Mouse (Mus musculus): Measurements from ENCODE around the gene Lrrc8c. TPM values are rescaled to one million over a fixed set of nuclear protein-coding genes. Genes with fewer than 3 reads are reported as not detected.

Gene Lrrc8c
- total and polyA plus RNA-seq, 3 experiments = 33.0 to 46.0 TPM; not detected in 1

DNA sequence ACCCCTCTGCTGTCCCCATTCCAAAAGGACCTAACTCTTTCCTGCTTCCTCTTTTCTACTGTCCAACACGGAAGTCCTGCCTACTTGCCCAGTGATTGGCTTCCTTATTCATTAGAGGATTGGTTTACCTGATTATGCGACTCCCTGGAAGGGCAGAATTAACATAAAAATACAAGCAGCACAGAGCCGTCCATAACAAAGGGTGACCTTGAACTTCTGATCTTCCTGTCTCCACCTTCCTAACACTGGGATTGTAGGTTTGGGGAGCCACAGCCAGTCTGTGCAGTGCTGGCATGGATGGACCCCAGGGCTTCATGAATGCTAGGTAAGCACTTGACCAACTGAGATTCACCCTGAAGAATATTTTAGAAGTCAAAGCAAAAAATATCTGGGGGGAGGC, 25.9 kb downstream of the Lrrc8c start:
- H3K4me3 ChIP-seq (ENCODE audit: control insufficient read depth in 1 of 2, insufficient read depth in 1 of 2, low read depth in 2 of 2, low read length in 2 of 2) = no peak overlapping the region
- no peak overlapping the region for H3K9ac ChIP-seq (ENCODE audit: control insufficient read depth, low read depth, low read length, poor library complexity, severe bottlenecking)
- no peaks in the 10 kb centered on the region for H3K4me1 ChIP-seq (ENCODE audit: control insufficient read depth in 1 of 2, insufficient read depth in 2 of 2, low read length in 2 of 2)
- no peaks in the 10 kb centered on the region for H3K9me3 ChIP-seq (replicated peaks; ENCODE audit: insufficient read depth, low read length)
- H3K79me2 ChIP-seq (ENCODE audit: control insufficient read depth, insufficient read depth, low read length, poor library complexity) = peaks cover 4% of the 10 kb centered on the region; the same call in 1 of the 2 replicates
- DNase-seq (ENCODE audit: low read depth, low spot score) = no peak
- no peaks in the 10 kb centered on the region for H3K27me3 ChIP-seq (ENCODE audit: control insufficient read depth in 1 of 2, insufficient read depth in 2 of 2, low read length in 2 of 2)
- H3K27ac ChIP-seq (ENCODE audit: control insufficient read depth, low read depth, low read length) = no peak overlapping the region
- H3K36me3 ChIP-seq (ENCODE audit: control insufficient read depth in 1 of 2, insufficient read depth in 2 of 2, low read length in 2 of 2) = peaks cover 0 to 35% of the 10 kb centered on the region in 2 experiments; a peak in 2 of 4 replicates
- TF ChIP-seq CTCF (IDR thresholded peaks at IDR 0.05 in 2 of 3, conservative IDR thresholded peaks at IDR 0.05 in 1 of 3; ENCODE audit: control insufficient read depth in 1 of 3, insufficient read depth in 1 of 3, low read depth in 2 of 3, low read length in 3 of 3, poor library complexity in 1 of 3, severe bottlenecking in 1 of 3) (no peak), GABPA (IDR thresholded peaks at IDR 0.05; ENCODE audit: low read depth, low read length) (no peak), KAT2A (conservative IDR thresholded peaks at IDR 0.05; ENCODE audit: low read depth, low read length) (no peak), ZNF384 (IDR thresholded peaks at IDR 0.05; ENCODE audit: low read depth, low read length) (no peak), USF2 (IDR thresholded peaks at IDR 0.05; ENCODE audit: borderline replicate concordance in 1 of 2, insufficient read depth in 1 of 2, low read depth in 1 of 2, low read length in 2 of 2) (no peak), CHD2 (IDR thresholded peaks at IDR 0.05; ENCODE audit: low read length) (no peak), UBTF (IDR thresholded peaks at IDR 0.05; ENCODE audit: borderline replicate concordance, insufficient read depth, low read depth, low read length) (no peak), SIN3A (IDR thresholded peaks at IDR 0.05; ENCODE audit: low read length) (no peak), MXI1 (IDR thresholded peaks at IDR 0.05; ENCODE audit: low read depth, low read length) (no peak), MAFK (IDR thresholded peaks at IDR 0.05; ENCODE audit: borderline replicate concordance, low read depth, low read length) (no peak), POLR2AphosphoS5 (IDR thresholded peaks at IDR 0.05; ENCODE audit: borderline replicate concordance, low read depth, low read length) (no peak), NRF1 (IDR thresholded peaks at IDR 0.05; ENCODE audit: insufficient read depth, low read depth, low read length, poor library complexity, severe bottlenecking) (no peak), RAD21 (IDR thresholded peaks at IDR 0.05; ENCODE audit: low read depth, low read length) (no peak), POLR2A (IDR thresholded peaks at IDR 0.05; ENCODE audit: control insufficient read depth in 1 of 2, insufficient read depth in 1 of 2, low read depth in 1 of 2, low read length in 2 of 2, poor library complexity in 1 of 2) (no peak)

GRCm38 (mm10) chr5:105547115-105547514, 27.9 kb downstream of the Lrrc8c start:
- Histone ChIP-seq H3K27me3 (ENCODE audit: control insufficient read depth in 1 of 2, insufficient read depth in 2 of 2, low read length in 2 of 2) (no peaks in the 10 kb centered on the region), H3K4me3 (ENCODE audit: control insufficient read depth in 1 of 2, insufficient read depth in 1 of 2, low read depth in 2 of 2, low read length in 2 of 2) (no peak overlapping the region), H3K27ac (ENCODE audit: control insufficient read depth, low read depth, low read length) (no peak overlapping the region), H3K9me3 (replicated peaks; ENCODE audit: insufficient read depth, low read length) (no peaks in the 10 kb centered on the region), H3K4me1 (ENCODE audit: control insufficient read depth in 1 of 2, insufficient read depth in 2 of 2, low read length in 2 of 2) (no peaks in the 10 kb centered on the region), H3K36me3 (ENCODE audit: control insufficient read depth in 1 of 2, insufficient read depth in 2 of 2, low read length in 2 of 2) (peaks cover 0 to 48% of the 10 kb centered on the region in 2 experiments; a peak in 2 of 4 replicates), H3K9ac (ENCODE audit: control insufficient read depth, low read depth, low read length, poor library complexity, severe bottlenecking) (no peak overlapping the region), H3K79me2 (ENCODE audit: control insufficient read depth, insufficient read depth, low read length, poor library complexity) (peaks cover 4% of the 10 kb centered on the region; the same call in 1 of the 2 replicates)
- DNase-seq (ENCODE audit: low read depth, low spot score) = no peak
- no peak for TF ChIP-seq GABPA (IDR thresholded peaks at IDR 0.05; ENCODE audit: low read depth, low read length)
- no peak for TF ChIP-seq MAZ (IDR thresholded peaks at IDR 0.05; ENCODE audit: low read depth, low read length)
- TF ChIP-seq ZNF384 (IDR thresholded peaks at IDR 0.05; ENCODE audit: low read depth, low read length) = no peak
- no peak for TF ChIP-seq TBP (IDR thresholded peaks at IDR 0.05; ENCODE audit: low read depth, low read length)
- TF ChIP-seq USF1 (IDR thresholded peaks at IDR 0.05; ENCODE audit: low read depth, low read length) = no peak
- no peak for TF ChIP-seq RAD21 (IDR thresholded peaks at IDR 0.05; ENCODE audit: low read depth, low read length)
- TF ChIP-seq ZKSCAN1 (IDR thresholded peaks at IDR 0.05; ENCODE audit: low read depth, low read length) = no peak
- no peak for TF ChIP-seq BHLHE40 (IDR thresholded peaks at IDR 0.05; ENCODE audit: borderline replicate concordance, low read depth, low read length)
- TF ChIP-seq JUND (IDR thresholded peaks at IDR 0.05; ENCODE audit: low read depth, low read length) = no peak
- no peak for TF ChIP-seq GATA1 (IDR thresholded peaks at IDR 0.05; ENCODE audit: low read depth, low read length)
- TF ChIP-seq POLR2AphosphoS5 (IDR thresholded peaks at IDR 0.05; ENCODE audit: borderline replicate concordance, low read depth, low read length) = no peak
- no peak for TF ChIP-seq UBTF (IDR thresholded peaks at IDR 0.05; ENCODE audit: borderline replicate concordance, insufficient read depth, low read depth, low read length)

All from MEL (cell line).